Mouse (Mus musculus): ENCODE results near the gene Snai3. TPM values are rescaled to one million over a fixed set of nuclear protein-coding genes. Genes with fewer than 3 reads are reported as not detected.
A peak's percentile ranks its signal among the peaks of the same experiment; 100 is the strongest.

The Snai3 gene
- polyA plus RNA-seq, 1 experiment: 1.3 TPM

DNA sequence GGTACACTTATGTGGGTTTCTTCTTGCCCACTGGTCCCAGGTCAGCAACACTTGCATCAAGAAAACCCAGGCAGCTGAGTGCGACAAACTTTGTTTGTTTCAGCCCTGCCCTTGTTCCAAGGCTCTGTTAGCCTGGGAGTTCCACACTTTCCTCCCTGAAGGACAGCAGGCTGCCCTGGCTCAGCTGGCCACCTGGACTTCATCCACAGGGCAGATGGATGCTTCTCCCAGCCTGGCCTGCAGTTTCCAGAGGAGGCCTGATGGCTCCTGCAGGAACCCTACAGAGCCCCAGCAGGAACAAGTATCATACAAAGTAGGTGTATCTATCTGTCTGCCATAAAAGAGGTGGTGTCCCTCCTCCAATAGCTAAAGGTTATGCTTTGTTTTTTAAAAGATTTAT is 19.2 kb downstream of the Snai3 start:
- TF ChIP-seq TCF3 (IDR thresholded peaks at IDR 0.05; ENCODE audit: insufficient read length, low read depth): no peak
- no peak for TF ChIP-seq POLR2A (IDR thresholded peaks at IDR 0.05; ENCODE audit: insufficient read length, low read depth)
- no peak for TF ChIP-seq POLR2AphosphoS2 (IDR thresholded peaks at IDR 0.05; ENCODE audit: insufficient read length, low read depth)
- TF ChIP-seq MYOG (IDR thresholded peaks at IDR 0.05; ENCODE audit: control insufficient read depth in 1 of 3, insufficient read depth in 1 of 3, insufficient read length in 2 of 3, low read depth in 2 of 3): no peak
- TF ChIP-seq MAX (IDR thresholded peaks at IDR 0.05; ENCODE audit: low read depth): no peak
- no peak for TF ChIP-seq TCF12 (IDR thresholded peaks at IDR 0.05; ENCODE audit: insufficient read depth, poor library complexity, severe bottlenecking)
- TF ChIP-seq USF1 (IDR thresholded peaks at IDR 0.05; ENCODE audit: low read depth): no peak
- no peak for TF ChIP-seq REST (IDR thresholded peaks at IDR 0.05; ENCODE audit: insufficient read depth, insufficient read length)
- no peak for TF ChIP-seq SRF (IDR thresholded peaks at IDR 0.05; ENCODE audit: control insufficient read depth, insufficient read length, low read depth)
- TF ChIP-seq CEBPB (IDR thresholded peaks at IDR 0.05; ENCODE audit: insufficient read depth, poor library complexity, severe bottlenecking): no peak
- TF ChIP-seq MYOD1 (IDR thresholded peaks at IDR 0.05; ENCODE audit: control insufficient read depth in 1 of 3, insufficient read length in 2 of 3, low read depth in 2 of 3): no peak
- no peak for TF ChIP-seq E2F4 (IDR thresholded peaks at IDR 0.05; ENCODE audit: insufficient read depth)
- Histone ChIP-seq H3K36me3 (ENCODE audit: control insufficient read depth, insufficient read depth) (peaks cover 7% of the 10 kb centered on the region), H3K4me3 (no peak overlapping the region), H3K4me2 (ENCODE audit: low read depth) (peak overlapping the region; percentile 91), H3K27me3 (ENCODE audit: control insufficient read depth, insufficient read depth, insufficient read length) (no peaks in the 10 kb centered on the region), H3ac (ENCODE audit: control insufficient read depth, insufficient read length) (no peak overlapping the region), H3K79me2 (ENCODE audit: control insufficient read depth, insufficient read depth) (peaks cover 16% of the 10 kb centered on the region)

DNA sequence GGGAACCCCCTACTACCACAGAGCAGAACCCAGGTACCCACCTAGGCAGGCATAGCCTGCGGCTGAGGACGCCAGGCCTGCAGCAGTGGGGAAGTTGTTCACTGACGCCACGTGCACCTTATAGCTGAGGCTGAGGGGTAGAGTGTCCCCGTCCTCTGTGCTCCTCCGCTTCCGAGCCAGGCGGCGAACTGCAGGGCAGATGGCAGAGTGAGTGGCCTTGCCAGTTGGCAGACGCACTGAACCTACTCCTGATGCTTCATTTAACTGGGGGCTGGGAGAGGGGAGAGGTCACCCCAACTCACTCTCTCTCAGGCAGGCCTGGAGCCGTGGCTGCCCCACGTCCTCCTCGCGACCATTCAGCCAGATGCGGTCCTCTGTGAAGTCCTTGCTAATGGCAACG is 21.2 kb downstream of the Snai3 start:
- Histone ChIP-seq H3ac (ENCODE audit: control insufficient read depth, insufficient read length) (no peak overlapping the region), H3K79me2 (ENCODE audit: control insufficient read depth, insufficient read depth) (peaks cover 16% of the 10 kb centered on the region), H3K36me3 (ENCODE audit: control insufficient read depth, insufficient read depth) (peaks cover 18% of the 10 kb centered on the region), H3K27me3 (ENCODE audit: control insufficient read depth, insufficient read depth, insufficient read length) (no peaks in the 10 kb centered on the region), H3K4me2 (ENCODE audit: low read depth) (no peak overlapping the region), H3K4me3 (no peak overlapping the region)
- TF ChIP-seq USF1 (IDR thresholded peaks at IDR 0.05; ENCODE audit: low read depth) (no peak), TCF12 (IDR thresholded peaks at IDR 0.05; ENCODE audit: insufficient read depth, poor library complexity, severe bottlenecking) (no peak), POLR2AphosphoS2 (IDR thresholded peaks at IDR 0.05; ENCODE audit: insufficient read length, low read depth) (no peak), MYOG (IDR thresholded peaks at IDR 0.05; ENCODE audit: control insufficient read depth in 1 of 3, insufficient read depth in 1 of 3, insufficient read length in 2 of 3, low read depth in 2 of 3) (no peak), MYOD1 (IDR thresholded peaks at IDR 0.05; ENCODE audit: control insufficient read depth in 1 of 3, insufficient read length in 2 of 3, low read depth in 2 of 3) (no peak), POLR2A (IDR thresholded peaks at IDR 0.05; ENCODE audit: insufficient read length, low read depth) (no peak), E2F4 (IDR thresholded peaks at IDR 0.05; ENCODE audit: insufficient read depth) (no peak), REST (IDR thresholded peaks at IDR 0.05; ENCODE audit: insufficient read depth, insufficient read length) (no peak), SRF (IDR thresholded peaks at IDR 0.05; ENCODE audit: control insufficient read depth, insufficient read length, low read depth) (no peak), TCF3 (IDR thresholded peaks at IDR 0.05; ENCODE audit: insufficient read length, low read depth) (no peak)

DNA sequence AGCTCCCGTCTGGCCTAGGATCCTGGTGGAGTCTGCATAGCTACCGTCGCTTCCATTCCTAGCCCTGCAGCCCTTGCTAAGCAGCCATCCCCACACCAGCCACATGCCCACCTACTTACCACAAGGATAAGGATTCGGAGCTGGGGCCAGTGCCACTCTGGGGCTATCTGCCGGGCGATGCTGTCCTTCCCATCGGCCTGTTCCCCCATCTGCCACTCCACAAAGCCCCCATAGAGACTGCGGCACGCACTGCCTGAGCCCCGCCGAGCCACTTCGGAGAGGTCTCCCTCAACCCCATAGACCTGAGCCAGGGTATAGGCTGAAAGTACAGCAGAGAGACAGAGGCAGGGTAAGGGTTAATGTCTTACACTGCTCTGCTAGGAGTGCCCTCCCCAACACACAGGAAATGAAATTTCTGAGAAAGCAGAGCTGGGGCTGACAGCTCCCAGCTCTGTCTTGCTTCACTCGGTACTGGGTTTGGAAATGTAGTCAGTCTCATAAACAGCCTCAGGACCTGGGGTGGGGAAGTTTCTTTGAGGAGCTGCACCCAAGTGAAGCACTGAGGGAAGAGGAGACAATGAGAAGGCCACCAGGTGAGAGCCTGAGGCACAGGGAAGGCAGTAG is 22.7 kb downstream of the Snai3 start:
- Histone ChIP-seq H3K36me3 (ENCODE audit: control insufficient read depth, insufficient read depth) (peaks cover 18% of the 10 kb centered on the region), H3K79me2 (ENCODE audit: control insufficient read depth, insufficient read depth) (peaks cover 13% of the 10 kb centered on the region), H3K4me2 (ENCODE audit: low read depth) (no peak overlapping the region), H3ac (ENCODE audit: control insufficient read depth, insufficient read length) (no peak overlapping the region), H3K4me3 (no peak overlapping the region), H3K27me3 (ENCODE audit: control insufficient read depth, insufficient read depth, insufficient read length) (no peaks in the 10 kb centered on the region)
- TF ChIP-seq MYOD1 (IDR thresholded peaks at IDR 0.05; ENCODE audit: control insufficient read depth in 1 of 3, insufficient read length in 2 of 3, low read depth in 2 of 3) (no peak), USF1 (IDR thresholded peaks at IDR 0.05; ENCODE audit: low read depth) (no peak), TCF3 (IDR thresholded peaks at IDR 0.05; ENCODE audit: insufficient read length, low read depth) (no peak), E2F4 (IDR thresholded peaks at IDR 0.05; ENCODE audit: insufficient read depth) (no peak), POLR2A (IDR thresholded peaks at IDR 0.05; ENCODE audit: insufficient read length, low read depth) (no peak), TCF12 (IDR thresholded peaks at IDR 0.05; ENCODE audit: insufficient read depth, poor library complexity, severe bottlenecking) (no peak), CEBPB (IDR thresholded peaks at IDR 0.05; ENCODE audit: insufficient read depth, poor library complexity, severe bottlenecking) (no peak)

DNA sequence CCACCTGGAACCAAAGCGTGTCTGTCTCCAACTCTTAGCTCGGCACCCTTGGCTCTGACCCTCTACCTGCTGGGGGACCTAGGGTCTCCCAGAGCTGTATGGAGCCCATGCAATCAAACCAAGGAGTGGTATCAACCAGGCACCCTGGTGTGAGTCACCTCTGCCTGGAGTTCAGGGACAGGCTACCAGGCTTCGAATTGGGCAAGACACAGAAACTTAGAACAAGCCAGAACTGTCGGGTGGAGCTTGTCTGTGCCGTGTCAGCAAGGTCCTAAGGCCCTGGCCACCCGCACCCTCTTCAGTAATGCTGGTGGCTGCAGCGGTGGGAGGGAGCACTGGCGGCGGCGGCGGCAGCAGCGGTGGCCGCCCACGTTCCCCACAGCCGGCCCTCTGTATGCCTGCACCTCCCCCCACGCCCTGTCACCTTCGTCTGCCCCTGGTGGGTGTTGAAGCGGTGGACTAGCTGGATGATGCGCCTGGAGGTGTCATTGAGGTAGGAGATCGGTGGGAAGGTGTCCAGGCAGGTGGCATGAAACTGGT is 23.9 kb downstream of the Snai3 start:
- no peak for TF ChIP-seq E2F4 (IDR thresholded peaks at IDR 0.05; ENCODE audit: insufficient read depth)
- TF ChIP-seq TCF3 (IDR thresholded peaks at IDR 0.05; ENCODE audit: insufficient read length, low read depth): no peak
- no peak for TF ChIP-seq MAX (IDR thresholded peaks at IDR 0.05; ENCODE audit: low read depth)
- no peak for TF ChIP-seq REST (IDR thresholded peaks at IDR 0.05; ENCODE audit: insufficient read depth, insufficient read length)
- no peak for TF ChIP-seq MYOG (IDR thresholded peaks at IDR 0.05; ENCODE audit: control insufficient read depth in 1 of 3, insufficient read depth in 1 of 3, insufficient read length in 2 of 3, low read depth in 2 of 3)
- TF ChIP-seq MYOD1 (IDR thresholded peaks at IDR 0.05; ENCODE audit: control insufficient read depth in 1 of 3, insufficient read length in 2 of 3, low read depth in 2 of 3): no peak
- no peak for TF ChIP-seq CEBPB (IDR thresholded peaks at IDR 0.05; ENCODE audit: insufficient read depth, poor library complexity, severe bottlenecking)
- no peak for TF ChIP-seq USF1 (IDR thresholded peaks at IDR 0.05; ENCODE audit: low read depth)
- Histone ChIP-seq H3K79me2 (ENCODE audit: control insufficient read depth, insufficient read depth) (peaks cover 2% of the 10 kb centered on the region), H3ac (ENCODE audit: control insufficient read depth, insufficient read length) (no peak overlapping the region), H3K4me2 (ENCODE audit: low read depth) (no peak overlapping the region), H3K4me3 (no peak overlapping the region), H3K36me3 (ENCODE audit: control insufficient read depth, insufficient read depth) (peaks cover 18% of the 10 kb centered on the region), H3K27me3 (ENCODE audit: control insufficient read depth, insufficient read depth, insufficient read length) (no peaks in the 10 kb centered on the region)
